Mouse (Mus musculus) megakaryocyte-erythroid progenitor cell, adult 5-6 weeks (primary cell): ENCODE measurements at regions not wholly inside any gene's neighbourhood (a gene's known extent, or its start where the extent isn't known, plus 50 kb on each side); places are given as distances from the start of the nearest gene placed in this dataset.

Experiments
- ATAC-seq: replicated peaks from 2 replicates; pipeline ENCODE4 v1.8.0; 2016; ENCODE audit warnings: mild to moderate bottlenecking, inconsistent platforms; ENCODE audit not compliant: severe bottlenecking, poor library complexity, low FRiP score, low TSS enrichment

- no peak for ATAC-seq
Measured at GRCm38 (mm10) chr4:31658820-31659219, 305.1 kb upstream of the Map3k7 start.

- no peak for ATAC-seq
Measured at GRCm38 (mm10) chr4:31660896-31661295, 303.0 kb upstream of the Map3k7 start.

- ATAC-seq, result no peak
Measured at GRCm38 (mm10) chr4:31671530-31672170, 292.2 kb upstream of the Map3k7 start.

- ATAC-seq, result no peak
Measured at GRCm38 (mm10) chr4:31672171-31672841, 291.6 kb upstream of the Map3k7 start.

GRCm38 (mm10) chr4:31672842-31673171 is 291.1 kb upstream of the Map3k7 start:
- no peak for ATAC-seq

GRCm38 (mm10) chr4:31679007-31679590 is 284.8 kb upstream of the Map3k7 start:
- ATAC-seq, result no peak

- ATAC-seq, result no peak
Measured at GRCm38 (mm10) chr4:31680958-31681357, 282.9 kb upstream of the Map3k7 start.

- ATAC-seq, result no peak
Measured at GRCm38 (mm10) chr4:31689083-31689482, 274.8 kb upstream of the Map3k7 start.

- ATAC-seq, result no peak
Measured at GRCm38 (mm10) chr4:31697769-31698505, 266.0 kb upstream of the Map3k7 start.

GRCm38 (mm10) chr4:31698506-31698782 is 265.5 kb upstream of the Map3k7 start:
- ATAC-seq, result no peak

- ATAC-seq, result no peak
Measured at GRCm38 (mm10) chr4:31699296-31699695, 264.6 kb upstream of the Map3k7 start.

GRCm38 (mm10) chr4:31714054-31714651 is 249.7 kb upstream of the Map3k7 start:
- ATAC-seq, result no peak

GRCm38 (mm10) chr4:31723501-31723900 is 240.4 kb upstream of the Map3k7 start:
- no peak for ATAC-seq

- no peak for ATAC-seq
Measured at GRCm38 (mm10) chr4:31724400-31724799, 239.5 kb upstream of the Map3k7 start.

GRCm38 (mm10) chr4:31727498-31728148 is 236.3 kb upstream of the Map3k7 start:
- ATAC-seq, result no peak

- ATAC-seq, result no peak
Measured at GRCm38 (mm10) chr4:31728149-31728516, 235.8 kb upstream of the Map3k7 start.

- no peak for ATAC-seq
Measured at GRCm38 (mm10) chr4:31743776-31744175, 220.1 kb upstream of the Map3k7 start.

- ATAC-seq, result no peak
Measured at GRCm38 (mm10) chr4:31744431-31744830, 219.5 kb upstream of the Map3k7 start.

- no peak for ATAC-seq
Measured at GRCm38 (mm10) chr4:31753677-31754312, 210.1 kb upstream of the Map3k7 start.
